Mouse (Mus musculus) liver, adult 2 months (tissue): ENCODE measurements around the gene Zmiz1. TPM values are rescaled to one million over a fixed set of nuclear protein-coding genes. Genes with fewer than 3 reads are reported as not detected.

Source experiments
- DNase-seq: peaks from one replicate; pipeline ENCODE4 v3.0.0-alpha.2; 2011; ENCODE audit warnings: low read depth, low spot score; ENCODE audit errors: extremely low read depth
- H3K27ac ChIP-seq: fragments of 200-500 bp; replicated peaks from 2 replicates; pipeline ENCODE4 v1.5.1; 2012; ENCODE audit warnings: low read depth, mild to moderate bottlenecking, control low read depth, inconsistent platforms, low read length; ENCODE audit not compliant: insufficient read depth
- H3K27me3 ChIP-seq: fragments of 200-500 bp; 2 replicates; pipeline ENCODE4 v1.6.1; 2012; ENCODE audit warnings: mild to moderate bottlenecking, moderate library complexity, low read length, inconsistent platforms; ENCODE audit not compliant: control insufficient read depth, insufficient read depth
- H3K36me3 ChIP-seq: fragments of 200-500 bp; 2 replicates; pipeline ENCODE4 v1.6.1; 2012; ENCODE audit warnings: low read length, inconsistent platforms; ENCODE audit not compliant: control insufficient read depth, insufficient read depth
- H3K4me1 ChIP-seq: fragments of 200-500 bp; 2 replicates; pipeline ENCODE4 v1.6.1; 2011; ENCODE audit warnings: low read length; ENCODE audit not compliant: control insufficient read depth, insufficient read depth
- H3K4me3 ChIP-seq: fragments of 200-500 bp; 2 replicates; pipeline ENCODE4 v1.5.1; 2011; ENCODE audit warnings: low read depth, mild to moderate bottlenecking, control low read depth, low read length, moderate library complexity; ENCODE audit not compliant: insufficient read depth
- H3K79me2 ChIP-seq: fragments of 200-500 bp; 2 replicates; pipeline ENCODE4 v1.6.1; 2012; ENCODE audit warnings: inconsistent platforms, mild to moderate bottlenecking, low read length, moderate library complexity; ENCODE audit not compliant: control insufficient read depth, insufficient read depth
- H3K9ac ChIP-seq: fragments of 200-500 bp; 2 replicates; pipeline ENCODE4 v1.6.1; 2012; ENCODE audit warnings: low read depth, mild to moderate bottlenecking, control low read depth, inconsistent platforms, low read length
- CTCF ChIP-seq: fragments of 200-500 bp; IDR thresholded peaks from 2 replicates; pipeline ENCODE4 v1.5.1; 2011; ENCODE audit warnings: low read depth, low read length, control low read depth
- POLR2A ChIP-seq: fragments of 200-500 bp; IDR thresholded peaks from 2 replicates; pipeline ENCODE4 v1.6.1; 2011; ENCODE audit warnings: low read length, control low read depth; ENCODE audit not compliant: insufficient read depth; ENCODE audit errors: extremely low read depth
- WGBS: fragments of 180-500 bp; shearing (Covaris S2); methylation state at CpG from one replicate; pipeline ENCODE4 v1.1.7; 2018; 5-methylcytosine and 5-hydroxymethylcytosine counted together
- polyA plus RNA-seq: library from polyadenylated mRNA; depleted of rRNA; stranded (reverse); fragments of >200 nt; gene quantifications from 2 replicates; pipeline ENCODE4 v1.2.3, GENCODE M21; 2012
- total RNA-seq: library from RNA; depleted of rRNA; stranded (reverse); fragments of >200 nt; gene quantifications from 2 replicates; pipeline ENCODE4 v1.2.3, GENCODE M21; 2014

Gene Zmiz1
- total and polyA plus RNA-seq, 2 experiments: 5.3 to 10.2 TPM

GRCm38 (mm10) chr14:25639979-25640378, 181.0 kb downstream of the Zmiz1 start:
- Histone ChIP-seq H3K27ac (peak overlapping the region; percentile 2; the same call in 1 of the 2 replicates), H3K36me3 (peaks cover 9% of the 10 kb centered on the region; the same call in 1 of the 2 replicates), H3K4me1 (peaks cover 16% of the 10 kb centered on the region), H3K79me2 (no peaks in the 10 kb centered on the region), H3K4me3 (no peak overlapping the region), H3K27me3 (no peaks in the 10 kb centered on the region), H3K9ac (no peak overlapping the region)
- 34% methylated on average over 3 of the region's 3 CpGs for WGBS
- TF ChIP-seq POLR2A: no peak
- TF ChIP-seq CTCF: no peak
- peak; percentile 53 for DNase-seq

GRCm38 (mm10) chr14:25640421-25641056, 181.6 kb downstream of the Zmiz1 start:
- Histone ChIP-seq H3K4me3 (no peak overlapping the region), H3K36me3 (peaks cover 13% of the 10 kb centered on the region; the same call in 1 of the 2 replicates), H3K9ac (no peak overlapping the region), H3K27me3 (no peaks in the 10 kb centered on the region), H3K27ac (peak overlapping the region; percentile 50), H3K4me1 (peaks cover 16% of the 10 kb centered on the region), H3K79me2 (no peaks in the 10 kb centered on the region)
- TF ChIP-seq CTCF (no peak), POLR2A (no peak)
- WGBS: 50% methylated on average over 6 of the region's 6 CpGs
- DNase-seq: peak; percentile 87

GRCm38 (mm10) chr14:25641067-25641466, 182.1 kb downstream of the Zmiz1 start:
- no peak overlapping the region for H3K27ac ChIP-seq
- H3K27me3 ChIP-seq: no peaks in the 10 kb centered on the region
- H3K79me2 ChIP-seq: no peaks in the 10 kb centered on the region
- TF ChIP-seq POLR2A (no peak), CTCF (no peak)
- H3K4me1 ChIP-seq: peaks cover 16% of the 10 kb centered on the region
- no peak overlapping the region for H3K9ac ChIP-seq
- DNase-seq: no peak
- no peak overlapping the region for H3K4me3 ChIP-seq
- H3K36me3 ChIP-seq: peaks cover 16% of the 10 kb centered on the region; the same call in 1 of the 2 replicates
- WGBS: 90% methylated on average over 6 of the region's 6 CpGs

- Histone ChIP-seq H3K9ac (no peak overlapping the region), H3K27ac (no peak overlapping the region), H3K4me3 (no peak overlapping the region), H3K79me2 (no peaks in the 10 kb centered on the region), H3K27me3 (no peaks in the 10 kb centered on the region), H3K36me3 (peaks cover 47% of the 10 kb centered on the region), H3K4me1 (peaks cover under 1% of the 10 kb centered on the region)
- TF ChIP-seq CTCF (no peak), POLR2A (no peak)
- WGBS: 86% methylated on average over 9 of the region's 9 CpGs
- DNase-seq: no peak
Observed at GRCm38 (mm10) chr14:25645717-25646116, 186.7 kb downstream of the Zmiz1 start.

GRCm38 (mm10) chr14:25646161-25646621, 187.2 kb downstream of the Zmiz1 start:
- Histone ChIP-seq H3K36me3 (peaks cover 48% of the 10 kb centered on the region), H3K27ac (no peak overlapping the region), H3K4me1 (no peaks in the 10 kb centered on the region; the same call in none of the 2 replicates)

GRCm38 (mm10) chr14:25651131-25651530, 192.1 kb downstream of the Zmiz1 start:
- no peak for DNase-seq
- H3K79me2 ChIP-seq: no peaks in the 10 kb centered on the region
- peaks cover 69% of the 10 kb centered on the region for H3K36me3 ChIP-seq
- TF ChIP-seq POLR2A (no peak), CTCF (no peak)
- no peaks in the 10 kb centered on the region for H3K4me1 ChIP-seq
- WGBS: 98% methylated on average over 4 of the region's 4 CpGs
- no peaks in the 10 kb centered on the region for H3K27me3 ChIP-seq
- H3K27ac ChIP-seq: no peak overlapping the region
- H3K9ac ChIP-seq: no peak overlapping the region
- H3K4me3 ChIP-seq: no peak overlapping the region

More at GRCm38 (mm10) chr14:25646161-25646621, 187.2 kb downstream of the Zmiz1 start:
- H3K27me3 ChIP-seq: no peaks in the 10 kb centered on the region
- 67% methylated on average over 2 of the region's 2 CpGs for WGBS
- no peaks in the 10 kb centered on the region for H3K79me2 ChIP-seq
- no peak overlapping the region for H3K4me3 ChIP-seq
- no peak overlapping the region for H3K9ac ChIP-seq
- TF ChIP-seq CTCF (peak; percentile 93), POLR2A (no peak)
- peak; percentile 34 for DNase-seq
